Mouse (Mus musculus): ENCODE results near the gene Tpgs1. TPM values are rescaled to one million over a fixed set of nuclear protein-coding genes. Genes with fewer than 3 reads are reported as not detected.

The Tpgs1 gene
- polyA plus RNA-seq, 2 experiments: 44.6 to 66.0 TPM

DNA sequence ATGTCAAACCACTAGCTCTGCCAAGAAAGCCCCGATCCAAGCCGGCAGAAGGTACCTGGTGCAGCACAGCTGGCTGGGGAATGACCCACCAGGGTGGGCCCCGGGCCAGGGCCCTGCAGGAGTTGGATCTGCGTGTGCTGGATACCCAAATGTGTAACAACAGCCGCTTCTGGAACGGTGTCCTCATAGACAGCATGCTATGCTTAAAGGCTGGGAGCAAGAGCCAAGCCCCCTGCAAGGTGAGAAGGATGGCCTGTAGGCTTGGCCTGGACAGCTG, 25.1 kb downstream of the Tpgs1 start:
- Histone ChIP-seq H3K4me1 (ENCODE audit: control insufficient read depth, insufficient read depth, low read length) (peaks cover 27% of the 10 kb centered on the region), H3K4me3 (replicated peaks; ENCODE audit: low read length) (no peak overlapping the region), H3K4me2 (replicated peaks; ENCODE audit: low read depth, low read length, severe bottlenecking) (no peak overlapping the region), H3K27ac (replicated peaks; ENCODE audit: low read depth, low read length) (peak overlapping the region; percentile 84; the same call in 1 of the 2 replicates), H3K36me3 (ENCODE audit: control insufficient read depth, insufficient read depth, low read length) (peaks cover 4% of the 10 kb centered on the region), H3K27me3 (ENCODE audit: control insufficient read depth, insufficient read depth, low read length) (no peaks in the 10 kb centered on the region), H3K9ac (ENCODE audit: low read depth, low read length, severe bottlenecking) (no peak overlapping the region), H3K9me3 (ENCODE audit: control insufficient read depth, low read length) (no peaks in the 10 kb centered on the region; the same call in 1 of the 2 replicates)
- TF ChIP-seq POLR2A (IDR thresholded peaks at IDR 0.05; ENCODE audit: borderline replicate concordance, extremely low read depth, insufficient read depth, insufficient read length): no peak
- DNase-seq (ENCODE audit: low spot score) (no peak), ATAC-seq (ENCODE audit: low FRiP score, low read depth) (no peak)
- 67% methylated on average over 6 of the region's 6 CpGs for WGBS

GRCm38 (mm10) chr10:79695231-79696128, 26.3 kb downstream of the Tpgs1 start:
- peak; percentile 27 for ATAC-seq (ENCODE audit: low FRiP score, low read depth)
- Histone ChIP-seq H3K27me3 (ENCODE audit: control insufficient read depth, insufficient read depth, low read length) (no peaks in the 10 kb centered on the region), H3K27ac (replicated peaks; ENCODE audit: low read depth, low read length) (peak overlapping the region; percentile 84), H3K9ac (ENCODE audit: low read depth, low read length, severe bottlenecking) (peak overlapping the region; percentile 16; the same call in 1 of the 2 replicates), H3K36me3 (ENCODE audit: control insufficient read depth, insufficient read depth, low read length) (no peaks in the 10 kb centered on the region), H3K4me3 (replicated peaks; ENCODE audit: low read length) (no peak overlapping the region), H3K9me3 (ENCODE audit: control insufficient read depth, low read length) (no peaks in the 10 kb centered on the region; the same call in 1 of the 2 replicates), H3K4me1 (ENCODE audit: control insufficient read depth, insufficient read depth, low read length) (peaks cover 27% of the 10 kb centered on the region), H3K4me2 (replicated peaks; ENCODE audit: low read depth, low read length, severe bottlenecking) (peak overlapping the region; percentile 6)
- peak; percentile 61 for DNase-seq (ENCODE audit: low spot score)
- TF ChIP-seq POLR2A (IDR thresholded peaks at IDR 0.05; ENCODE audit: borderline replicate concordance, extremely low read depth, insufficient read depth, insufficient read length): no peak
- 61% methylated on average over 13 of the region's 13 CpGs for WGBS

DNA sequence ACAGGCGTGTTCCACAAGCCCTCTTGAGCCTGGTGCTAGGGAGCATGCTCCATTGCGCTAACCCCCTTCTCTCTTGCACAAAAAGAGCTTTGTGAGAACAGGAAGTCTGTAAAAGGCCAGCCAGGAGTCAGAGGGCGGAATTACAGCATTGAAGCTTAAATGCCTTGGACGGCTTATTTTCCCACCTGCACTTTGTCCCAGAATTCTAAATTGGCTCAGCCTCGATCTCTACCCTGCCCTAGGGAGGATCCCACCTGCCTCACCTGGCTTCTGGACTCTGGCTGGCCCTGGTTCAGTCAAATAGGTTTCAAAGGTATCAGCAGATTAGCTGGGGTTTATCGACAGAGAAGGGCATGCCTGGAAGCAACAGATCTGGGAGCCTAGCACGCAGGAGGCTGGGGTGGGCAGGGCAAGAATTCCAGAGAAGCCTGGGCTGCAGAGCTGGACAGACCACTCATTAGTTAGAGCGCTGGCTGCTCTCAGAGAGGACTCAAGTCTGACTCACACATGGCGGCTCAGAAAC, 27.0 kb downstream of the Tpgs1 start:
- 34% methylated on average over 9 of the region's 9 CpGs for WGBS
- Histone ChIP-seq H3K4me3 (replicated peaks; ENCODE audit: low read length) (no peak overlapping the region), H3K9me3 (ENCODE audit: control insufficient read depth, low read length) (no peaks in the 10 kb centered on the region; the same call in 1 of the 2 replicates), H3K27ac (replicated peaks; ENCODE audit: low read depth, low read length) (peak overlapping the region; percentile 84), H3K4me2 (replicated peaks; ENCODE audit: low read depth, low read length, severe bottlenecking) (peak overlapping the region; percentile 6), H3K9ac (ENCODE audit: low read depth, low read length, severe bottlenecking) (0 out of 2 replicates have a peak overlapping the region, but pooled peaks have one; percentile 16), H3K27me3 (ENCODE audit: control insufficient read depth, insufficient read depth, low read length) (no peaks in the 10 kb centered on the region), H3K36me3 (ENCODE audit: control insufficient read depth, insufficient read depth, low read length) (no peaks in the 10 kb centered on the region), H3K4me1 (ENCODE audit: control insufficient read depth, insufficient read depth, low read length) (peaks cover 27% of the 10 kb centered on the region)
- no peak for TF ChIP-seq POLR2A (IDR thresholded peaks at IDR 0.05; ENCODE audit: borderline replicate concordance, extremely low read depth, insufficient read depth, insufficient read length)
- ATAC-seq (ENCODE audit: low FRiP score, low read depth): peak; percentile 46
- DNase-seq (ENCODE audit: low spot score): peak; percentile 36

DNA sequence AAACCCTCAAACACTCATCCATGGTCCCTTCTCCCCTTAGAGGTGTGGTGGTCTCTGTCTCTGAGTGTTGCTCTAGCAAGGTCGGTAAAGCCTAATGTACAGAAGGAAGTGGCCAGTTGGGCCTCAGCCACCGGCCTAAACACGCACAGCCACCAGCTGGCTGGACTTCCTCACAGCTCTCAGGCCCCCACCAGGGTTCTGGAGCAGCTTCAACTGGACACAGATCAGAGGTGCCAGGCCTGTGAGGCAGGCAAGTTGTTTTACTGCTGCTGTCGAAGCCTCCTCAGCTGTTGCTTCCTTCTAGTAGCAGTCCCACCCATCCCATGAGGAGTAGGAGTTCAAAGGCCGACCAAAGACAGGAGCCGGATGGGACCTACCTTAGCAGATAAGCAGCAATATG, 28.7 kb downstream of the Tpgs1 start:
- Histone ChIP-seq H3K9ac (ENCODE audit: low read depth, low read length, severe bottlenecking) (no peak overlapping the region), H3K4me2 (replicated peaks; ENCODE audit: low read depth, low read length, severe bottlenecking) (no peak overlapping the region), H3K4me1 (ENCODE audit: control insufficient read depth, insufficient read depth, low read length) (peaks cover 30% of the 10 kb centered on the region), H3K9me3 (ENCODE audit: control insufficient read depth, low read length) (no peaks in the 10 kb centered on the region), H3K27ac (replicated peaks; ENCODE audit: low read depth, low read length) (no peak overlapping the region), H3K27me3 (ENCODE audit: control insufficient read depth, insufficient read depth, low read length) (no peaks in the 10 kb centered on the region), H3K4me3 (replicated peaks; ENCODE audit: low read length) (no peak overlapping the region), H3K36me3 (ENCODE audit: control insufficient read depth, insufficient read depth, low read length) (no peaks in the 10 kb centered on the region)
- no peak for ATAC-seq (ENCODE audit: low FRiP score, low read depth)
- DNase-seq (ENCODE audit: low spot score): no peak
- TF ChIP-seq POLR2A (IDR thresholded peaks at IDR 0.05; ENCODE audit: borderline replicate concordance, extremely low read depth, insufficient read depth, insufficient read length): no peak
- 81% methylated on average over 6 of the region's 6 CpGs for WGBS

GRCm38 (mm10) chr10:79698459-79698858, 29.3 kb downstream of the Tpgs1 start:
- Histone ChIP-seq H3K27ac (replicated peaks; ENCODE audit: low read depth, low read length) (no peak overlapping the region), H3K9me3 (ENCODE audit: control insufficient read depth, low read length) (no peaks in the 10 kb centered on the region), H3K27me3 (ENCODE audit: control insufficient read depth, insufficient read depth, low read length) (no peaks in the 10 kb centered on the region), H3K4me1 (ENCODE audit: control insufficient read depth, insufficient read depth, low read length) (peaks cover 30% of the 10 kb centered on the region), H3K9ac (ENCODE audit: low read depth, low read length, severe bottlenecking) (no peak overlapping the region), H3K4me3 (replicated peaks; ENCODE audit: low read length) (no peak overlapping the region), H3K36me3 (ENCODE audit: control insufficient read depth, insufficient read depth, low read length) (no peaks in the 10 kb centered on the region), H3K4me2 (replicated peaks; ENCODE audit: low read depth, low read length, severe bottlenecking) (no peak overlapping the region)
- ATAC-seq (ENCODE audit: low FRiP score, low read depth): no peak
- 90% methylated on average over 6 of the region's 6 CpGs for WGBS
- no peak for DNase-seq (ENCODE audit: low spot score)
- no peak for TF ChIP-seq POLR2A (IDR thresholded peaks at IDR 0.05; ENCODE audit: borderline replicate concordance, extremely low read depth, insufficient read depth, insufficient read length)

Data from limb, embryonic 14.5 days (tissue).